Mouse (Mus musculus): ENCODE results near the gene Trak1. TPM values are rescaled to one million over a fixed set of nuclear protein-coding genes. Genes with fewer than 3 reads are reported as not detected.

Gene Trak1
- polyA plus RNA-seq (2015; fragmentation: Nextera tagmentation; extraction: Ambion mirVana), result 17.7 and 17.8 TPM in 2 replicates

DNA sequence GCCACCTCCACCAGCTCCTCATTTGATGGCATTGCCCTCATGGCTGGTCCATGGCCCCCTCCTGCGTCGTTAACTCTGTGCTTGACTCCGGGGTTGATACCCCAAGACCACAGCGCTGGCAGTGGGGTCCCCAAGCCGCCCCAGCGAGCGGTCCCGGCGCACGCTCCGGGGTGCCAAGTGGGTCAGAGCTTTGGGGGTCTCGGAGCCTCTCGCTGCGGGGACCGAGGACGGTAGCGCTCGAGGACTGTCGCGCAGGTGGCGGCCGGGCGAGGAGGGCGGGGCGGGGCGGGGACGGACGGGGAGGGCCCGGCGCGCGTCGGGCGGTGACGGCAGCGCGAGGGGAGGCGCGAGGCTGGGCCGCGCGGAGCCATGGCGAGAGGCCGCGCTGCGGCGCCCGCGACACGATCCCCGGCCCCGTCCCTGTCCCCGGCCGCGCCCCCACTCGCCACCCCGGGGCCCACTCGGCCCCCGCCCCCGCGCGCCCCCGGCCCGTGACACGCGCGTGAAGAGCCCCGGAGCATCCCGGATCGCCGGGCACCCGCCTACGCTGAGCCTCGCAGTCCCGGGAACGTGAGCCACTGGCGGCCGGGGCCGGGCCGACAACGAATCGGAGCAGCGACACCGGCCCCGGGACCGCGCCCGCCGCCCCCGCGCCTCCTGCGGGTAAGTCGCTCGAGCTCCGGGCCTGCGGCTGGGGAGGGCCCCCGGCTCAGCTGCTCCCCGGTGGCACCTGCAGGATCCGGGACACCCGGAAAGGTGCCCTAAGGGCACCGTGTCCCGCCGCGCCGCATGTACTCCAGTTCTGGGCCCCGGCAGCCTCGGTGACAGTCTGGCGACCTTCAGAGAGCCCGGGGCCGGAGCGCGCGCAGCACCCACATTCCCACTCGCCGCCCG is at the start of gene Trak1:
TSS of gene Trak1 (plus strand) at position 332 of the 894 bp plus-strand sequence.
- under 1% methylated on average over 89 of the region's 116 CpGs for WGBS
- peak within 1 kb of the TSS; percentile 90 for H3K9ac ChIP-seq
- ATAC-seq (ENCODE audit: insufficient number of reproducible peaks, insufficient read depth, low FRiP score, low TSS enrichment, low read depth), result 0 out of 2 replicates have a peak, but pooled peaks have one; percentile 59
- H3K27me3 ChIP-seq, result peaks cover 23% of the 10 kb centered on the region
- no peaks in the 10 kb centered on the region for H3K9me3 ChIP-seq
- H3K4me2 ChIP-seq, result peak within 1 kb of the TSS; percentile 90
- peak within 1 kb of the TSS; percentile 86 for H3K4me3 ChIP-seq
- H3K27ac ChIP-seq, result peak within 1 kb of the TSS; percentile 33; the same call in 1 of the 2 replicates
- H3K36me3 ChIP-seq, result no peaks in the 10 kb centered on the region
- peaks cover 22% of the 10 kb centered on the region for H3K4me1 ChIP-seq

DNA sequence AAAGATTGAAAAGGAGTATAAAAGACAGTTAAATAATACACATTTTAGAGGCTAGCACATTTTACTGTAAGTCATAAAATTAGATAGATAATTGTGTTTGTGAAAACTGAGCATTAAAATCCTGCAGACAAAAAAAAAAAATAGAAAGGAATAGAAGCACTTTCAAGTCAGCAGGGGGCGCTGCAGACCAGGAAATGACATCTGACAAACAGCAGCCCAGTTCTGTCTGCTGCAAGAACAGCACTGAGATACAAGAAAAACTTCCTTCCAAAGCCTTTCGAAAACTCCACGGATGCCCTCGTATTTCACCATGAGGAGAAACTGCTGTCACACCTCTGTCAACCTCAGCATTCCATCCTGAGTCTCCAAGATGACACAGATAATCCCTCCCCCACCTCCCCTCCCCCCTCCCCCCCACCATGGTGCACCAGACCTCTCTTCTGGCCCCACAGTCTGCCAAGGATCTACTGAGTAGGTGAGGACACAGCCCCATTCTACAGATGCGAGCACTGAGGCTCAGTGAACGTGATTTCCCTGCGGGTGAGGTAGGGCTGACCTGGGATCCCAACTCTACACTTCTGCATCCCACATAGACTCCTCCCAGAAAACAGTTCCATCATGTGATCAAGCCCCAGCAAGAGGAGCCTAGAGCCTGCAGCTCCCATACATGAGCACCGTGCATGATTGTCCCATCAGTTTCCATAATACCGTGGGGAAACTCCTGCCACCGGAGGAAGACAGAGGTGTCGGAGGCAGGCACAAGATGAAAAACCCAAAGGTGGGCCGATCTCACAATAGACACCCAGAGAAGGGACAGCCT is 49.1 kb upstream of the Trak1 start:
- no peak overlapping the region for H3K4me3 ChIP-seq
- no peak overlapping the region for H3K27ac ChIP-seq
- ATAC-seq (ENCODE audit: insufficient number of reproducible peaks, insufficient read depth, low FRiP score, low TSS enrichment, low read depth), result no peak
- no peaks in the 10 kb centered on the region for H3K27me3 ChIP-seq
- no peak overlapping the region for H3K4me2 ChIP-seq
- H3K9me3 ChIP-seq, result no peaks in the 10 kb centered on the region
- WGBS, result 64% methylated on average over 12 of the region's 12 CpGs
- no peaks in the 10 kb centered on the region for H3K4me1 ChIP-seq
- H3K9ac ChIP-seq, result no peak overlapping the region
- H3K36me3 ChIP-seq, result peaks cover 6% of the 10 kb centered on the region; the same call in 1 of the 2 replicates

DNA sequence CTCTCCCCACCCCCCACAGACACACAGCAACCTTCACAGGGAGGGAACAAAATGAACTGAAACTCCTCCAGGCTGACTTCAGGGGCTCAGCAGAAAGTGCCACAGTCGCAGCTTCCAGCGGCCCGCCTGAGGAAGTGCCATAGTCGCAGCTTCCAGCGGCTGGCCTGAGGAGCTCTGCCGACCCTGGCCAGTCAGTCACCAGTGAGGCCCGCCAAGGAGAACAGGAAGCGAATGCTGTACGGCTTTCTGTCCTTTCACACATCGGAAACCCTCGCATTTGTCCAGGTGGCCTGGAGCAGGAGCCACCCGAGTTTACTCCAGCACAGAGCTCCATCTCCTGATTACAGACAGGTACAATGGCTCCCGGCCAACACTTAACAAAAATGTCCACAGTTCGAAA is 47.5 kb upstream of the Trak1 start:
- no peaks in the 10 kb centered on the region for H3K27me3 ChIP-seq
- no peak overlapping the region for H3K4me2 ChIP-seq
- no peak for ATAC-seq (ENCODE audit: insufficient number of reproducible peaks, insufficient read depth, low FRiP score, low TSS enrichment, low read depth)
- H3K4me1 ChIP-seq, result no peaks in the 10 kb centered on the region
- H3K4me3 ChIP-seq, result no peak overlapping the region
- H3K9me3 ChIP-seq, result no peaks in the 10 kb centered on the region
- no peak overlapping the region for H3K27ac ChIP-seq
- H3K9ac ChIP-seq, result no peak overlapping the region
- peaks cover 10% of the 10 kb centered on the region; the same call in 1 of the 2 replicates for H3K36me3 ChIP-seq
- WGBS, result 36% methylated on average over 14 of the region's 14 CpGs

DNA sequence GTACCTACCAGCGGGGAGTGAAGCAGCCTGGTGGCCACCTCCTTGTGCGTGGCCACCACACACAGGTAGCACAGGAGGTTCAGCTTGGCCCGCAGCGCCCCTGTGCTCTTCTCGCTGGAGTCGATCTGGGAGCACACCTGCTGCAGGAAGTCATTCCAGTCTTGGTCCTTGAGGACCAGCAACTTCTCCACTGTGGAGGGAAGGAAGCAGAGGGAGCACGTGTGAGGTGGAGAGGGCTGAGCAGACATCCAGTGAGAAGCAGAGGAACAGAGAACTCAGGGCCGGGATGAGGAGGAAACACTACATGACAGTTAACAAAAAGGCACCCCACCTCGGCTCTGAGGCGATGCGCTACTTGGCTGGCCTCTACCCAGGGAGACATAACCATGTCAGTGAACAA is 46.4 kb upstream of the Trak1 start:
- no peak for ATAC-seq (ENCODE audit: insufficient number of reproducible peaks, insufficient read depth, low FRiP score, low TSS enrichment, low read depth)
- Histone ChIP-seq H3K9ac (no peak overlapping the region), H3K36me3 (peaks cover 14% of the 10 kb centered on the region; the same call in 1 of the 2 replicates), H3K27me3 (no peaks in the 10 kb centered on the region), H3K4me1 (no peaks in the 10 kb centered on the region), H3K9me3 (no peaks in the 10 kb centered on the region), H3K4me2 (no peak overlapping the region), H3K27ac (no peak overlapping the region), H3K4me3 (no peak overlapping the region)
- 88% methylated on average over 11 of the region's 11 CpGs for WGBS

DNA sequence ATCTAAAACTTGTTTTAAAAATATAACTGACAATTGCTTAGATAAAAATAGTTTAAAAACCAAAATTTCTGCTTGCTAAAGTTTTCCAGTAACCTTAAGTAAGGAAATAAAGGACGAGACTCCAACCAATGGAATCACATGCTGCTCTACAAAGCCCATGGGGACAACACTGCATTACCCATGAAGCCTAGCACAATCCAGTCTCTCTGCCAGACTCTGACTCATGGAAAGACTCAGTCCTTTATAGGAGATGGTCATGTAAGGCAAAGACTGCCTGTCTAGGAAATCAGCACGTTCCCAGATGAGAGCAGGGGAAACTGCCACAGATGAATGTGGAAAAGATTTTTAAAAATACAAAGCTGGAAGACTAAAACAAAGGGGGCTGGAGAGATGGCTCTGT is 43.3 kb upstream of the Trak1 start:
- H3K27me3 ChIP-seq, result no peaks in the 10 kb centered on the region
- no peak overlapping the region for H3K4me3 ChIP-seq
- H3K36me3 ChIP-seq, result peaks cover 20% of the 10 kb centered on the region; the same call in 1 of the 2 replicates
- no peak overlapping the region for H3K9ac ChIP-seq
- no peak overlapping the region for H3K4me2 ChIP-seq
- no peak overlapping the region for H3K27ac ChIP-seq
- no peaks in the 10 kb centered on the region for H3K9me3 ChIP-seq
- H3K4me1 ChIP-seq, result peaks cover 5% of the 10 kb centered on the region; the same call in 1 of the 2 replicates
- WGBS, result 80% methylated on average over 2 of the region's 2 CpGs
- ATAC-seq (ENCODE audit: insufficient number of reproducible peaks, insufficient read depth, low FRiP score, low TSS enrichment, low read depth), result no peak

DNA sequence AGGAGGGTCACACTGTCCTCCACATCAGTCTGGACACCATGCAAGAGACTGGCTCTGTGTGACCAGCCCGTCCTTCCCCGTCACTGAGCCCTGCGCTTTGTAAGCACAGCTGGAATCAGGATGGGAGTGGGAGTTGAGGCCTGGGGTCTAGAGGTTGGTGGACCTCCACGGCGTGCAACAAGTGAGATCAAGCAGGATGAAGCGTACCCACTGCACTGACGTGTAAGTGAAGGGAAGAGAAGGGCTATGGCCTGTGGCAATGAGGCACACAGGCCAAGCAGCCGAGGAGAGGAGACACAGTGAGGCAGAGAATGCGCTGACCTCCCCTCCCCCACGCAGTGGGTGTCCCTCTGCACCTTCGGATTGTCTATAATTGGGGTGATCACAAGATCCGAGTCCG is 42.5 kb upstream of the Trak1 start:
- Histone ChIP-seq H3K4me1 (peaks cover 5% of the 10 kb centered on the region; the same call in 1 of the 2 replicates), H3K27me3 (no peaks in the 10 kb centered on the region), H3K9ac (no peak overlapping the region), H3K27ac (no peak overlapping the region), H3K4me3 (no peak overlapping the region), H3K36me3 (peaks cover 20% of the 10 kb centered on the region; the same call in 1 of the 2 replicates), H3K9me3 (no peaks in the 10 kb centered on the region), H3K4me2 (no peak overlapping the region)
- ATAC-seq (ENCODE audit: insufficient number of reproducible peaks, insufficient read depth, low FRiP score, low TSS enrichment, low read depth), result no peak
- 91% methylated on average over 13 of the region's 13 CpGs for WGBS

DNA sequence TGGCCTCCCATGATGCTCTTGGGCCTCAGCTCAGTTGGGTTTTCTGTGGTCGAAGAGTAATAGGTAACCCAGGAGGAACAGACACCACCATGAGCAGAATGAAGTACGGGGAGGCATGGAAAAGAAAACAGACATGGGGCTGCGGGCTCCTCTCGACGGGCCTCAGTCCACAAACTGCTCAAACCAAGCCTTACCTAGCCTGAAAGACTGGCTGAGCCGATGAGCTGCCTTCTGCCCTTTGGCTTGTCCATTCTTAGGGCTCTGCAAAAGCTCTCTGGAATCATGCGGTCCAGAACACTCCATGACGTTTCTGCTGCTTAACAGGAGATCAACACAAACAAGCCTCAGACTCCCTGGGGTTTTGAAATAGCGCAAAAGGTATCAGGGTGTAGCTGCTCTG is 40.2 kb upstream of the Trak1 start:
- no peaks in the 10 kb centered on the region for H3K9me3 ChIP-seq
- WGBS, result 86% methylated on average over 9 of the region's 9 CpGs
- H3K9ac ChIP-seq, result no peak overlapping the region
- no peak for ATAC-seq (ENCODE audit: insufficient number of reproducible peaks, insufficient read depth, low FRiP score, low TSS enrichment, low read depth)
- no peak overlapping the region for H3K27ac ChIP-seq
- no peak overlapping the region for H3K4me2 ChIP-seq
- H3K4me3 ChIP-seq, result no peak overlapping the region
- no peaks in the 10 kb centered on the region for H3K27me3 ChIP-seq
- peaks cover 5% of the 10 kb centered on the region; the same call in 1 of the 2 replicates for H3K4me1 ChIP-seq
- peaks cover 21% of the 10 kb centered on the region for H3K36me3 ChIP-seq

DNA sequence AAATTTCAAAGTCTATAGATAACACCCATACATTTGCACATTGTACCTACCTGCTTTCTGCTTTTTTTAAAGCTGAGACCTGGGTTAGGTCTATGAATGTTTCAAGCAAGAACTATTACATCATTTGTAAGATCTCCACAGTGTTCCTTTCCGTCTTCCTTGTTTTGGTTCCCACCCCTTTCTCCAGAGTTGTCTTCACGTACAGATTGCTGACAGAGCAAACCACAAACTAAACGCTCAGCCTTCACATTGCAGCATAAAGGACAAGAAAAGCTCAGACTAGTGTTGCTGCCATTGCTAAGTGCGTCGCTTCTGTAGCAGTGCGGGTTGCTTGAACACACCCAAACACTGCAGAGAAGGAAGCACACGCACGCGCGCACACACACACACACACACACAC is 32.0 kb upstream of the Trak1 start:
- no peaks in the 10 kb centered on the region for H3K27me3 ChIP-seq
- no peaks in the 10 kb centered on the region for H3K4me1 ChIP-seq
- H3K4me2 ChIP-seq, result no peak overlapping the region
- no peak overlapping the region for H3K27ac ChIP-seq
- peaks cover 7% of the 10 kb centered on the region for H3K36me3 ChIP-seq
- no peak overlapping the region for H3K4me3 ChIP-seq
- no peak for ATAC-seq (ENCODE audit: insufficient number of reproducible peaks, insufficient read depth, low FRiP score, low TSS enrichment, low read depth)
- H3K9me3 ChIP-seq, result no peaks in the 10 kb centered on the region
- H3K9ac ChIP-seq, result no peak overlapping the region
- 71% methylated on average over 10 of the region's 10 CpGs for WGBS

DNA sequence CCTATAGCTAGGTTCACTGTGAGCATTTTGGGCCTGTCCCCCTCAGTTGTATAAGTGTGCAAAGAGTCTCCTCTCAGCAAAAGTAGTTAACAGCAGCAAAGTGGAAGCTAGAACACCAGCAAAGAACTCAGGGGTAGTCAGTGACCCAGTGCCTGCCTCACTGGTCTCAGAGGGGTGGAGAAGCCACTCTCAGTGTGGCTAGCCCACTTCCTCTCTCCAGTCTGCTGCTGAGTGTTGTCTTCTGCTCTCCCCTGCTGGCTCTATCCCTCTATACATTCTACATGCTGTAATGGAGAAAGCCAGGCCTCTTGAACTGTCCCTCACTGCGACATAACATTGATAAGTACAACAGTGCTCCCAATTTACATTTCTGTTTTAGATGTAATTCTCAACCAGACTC is 26.2 kb upstream of the Trak1 start:
- Histone ChIP-seq H3K4me1 (no peaks in the 10 kb centered on the region), H3K4me3 (no peak overlapping the region), H3K27ac (no peak overlapping the region), H3K27me3 (no peaks in the 10 kb centered on the region), H3K36me3 (no peaks in the 10 kb centered on the region), H3K9me3 (no peaks in the 10 kb centered on the region), H3K9ac (no peak overlapping the region), H3K4me2 (no peak overlapping the region)
- WGBS, result 85% methylated on average over 1 of the region's 1 CpGs
- no peak for ATAC-seq (ENCODE audit: insufficient number of reproducible peaks, insufficient read depth, low FRiP score, low TSS enrichment, low read depth)

DNA sequence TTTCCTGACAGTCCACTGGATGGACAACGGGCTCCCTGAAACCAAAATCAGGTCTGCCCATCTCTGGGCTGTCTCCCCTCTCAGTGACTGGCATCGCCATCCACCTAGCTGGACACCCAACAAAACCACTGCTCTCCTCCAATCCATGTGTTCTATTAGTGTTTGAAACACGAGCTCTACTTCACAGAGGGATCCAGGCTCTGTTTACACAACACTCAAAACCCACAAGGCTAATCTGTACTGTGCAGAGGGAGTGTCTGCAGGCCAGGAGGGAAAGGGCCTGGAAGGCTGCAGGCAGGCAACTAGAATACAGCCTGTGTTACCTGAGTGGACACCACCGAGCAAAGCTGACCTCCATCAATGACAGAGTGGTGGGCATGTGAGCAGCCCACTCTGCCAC is 25.7 kb upstream of the Trak1 start:
- no peak overlapping the region for H3K27ac ChIP-seq
- WGBS, result 58% methylated on average over 4 of the region's 4 CpGs
- H3K9ac ChIP-seq, result 0 out of 2 replicates have a peak overlapping the region, but pooled peaks have one; percentile 2
- no peak overlapping the region for H3K4me3 ChIP-seq
- peaks cover 3% of the 10 kb centered on the region for H3K4me1 ChIP-seq
- H3K9me3 ChIP-seq, result no peaks in the 10 kb centered on the region
- no peak overlapping the region for H3K4me2 ChIP-seq
- H3K36me3 ChIP-seq, result no peaks in the 10 kb centered on the region
- no peaks in the 10 kb centered on the region for H3K27me3 ChIP-seq
- ATAC-seq (ENCODE audit: insufficient number of reproducible peaks, insufficient read depth, low FRiP score, low TSS enrichment, low read depth), result no peak

DNA sequence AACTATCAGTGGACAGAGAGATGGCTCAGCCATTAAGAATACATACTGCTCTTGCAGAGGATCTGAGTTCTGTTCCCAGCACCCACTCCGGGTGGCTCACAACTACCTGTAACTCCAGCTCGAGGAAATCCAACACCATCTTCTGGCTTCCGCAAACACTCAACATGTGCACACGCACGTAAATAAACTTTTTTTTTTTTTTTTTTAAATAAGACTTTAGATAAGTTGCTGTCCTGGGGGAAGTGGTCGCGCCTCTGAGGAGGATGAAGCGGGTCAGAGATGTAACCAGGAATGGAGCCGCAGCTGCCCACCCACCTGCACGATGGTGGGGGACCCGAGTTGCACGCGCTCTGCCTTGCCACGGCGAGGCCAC is 20.6 kb upstream of the Trak1 start:
- peak overlapping the region; percentile 72 for H3K4me3 ChIP-seq

More for the DNA sequence above, 20.6 kb upstream of the Trak1 start:
- Histone ChIP-seq H3K27me3 (no peaks in the 10 kb centered on the region), H3K4me1 (peaks cover 13% of the 10 kb centered on the region), H3K4me2 (peak overlapping the region; percentile 81), H3K27ac (no peak overlapping the region; the same call in 1 of the 2 replicates), H3K36me3 (no peaks in the 10 kb centered on the region), H3K9me3 (no peaks in the 10 kb centered on the region), H3K9ac (peak overlapping the region; percentile 80)
- 15% methylated on average over 15 of the region's 15 CpGs for WGBS
- no peak for ATAC-seq (ENCODE audit: insufficient number of reproducible peaks, insufficient read depth, low FRiP score, low TSS enrichment, low read depth)

Measured in embryonic facial prominence, embryonic 13.5 days (tissue).